Mouse (Mus musculus): ENCODE measurements around the gene Nkap. TPM values are rescaled to one million over a fixed set of nuclear protein-coding genes. Genes with fewer than 3 reads are reported as not detected.
A peak's percentile ranks its signal among the peaks of the same experiment; 100 is the strongest.

Nkap gene
- polyA plus RNA-seq, 1 experiment from 2014 or later = 20.7 TPM

- H3K27me3 ChIP-seq (replicated peaks; ENCODE audit: control insufficient read depth, insufficient read depth, low read length) = no peaks in the 10 kb centered on the region
- H3K4me3 ChIP-seq (ENCODE audit: low read length) = peak overlapping the region; percentile 57
- no peaks in the 10 kb centered on the region for H3K9me3 ChIP-seq (ENCODE audit: control insufficient read depth, low read length)
- H3K27ac ChIP-seq (ENCODE audit: low read depth, low read length) = peak overlapping the region; percentile 85
- peak overlapping the region; percentile 59 for H3K4me2 ChIP-seq (ENCODE audit: low read length)
- ATAC-seq = no peak; the same call in 1 of the 2 replicates
- H3K4me1 ChIP-seq (ENCODE audit: control insufficient read depth, insufficient read depth, low read depth, low read length) = peaks cover 6% of the 10 kb centered on the region; the same call in 1 of the 2 replicates
- H3K9ac ChIP-seq (ENCODE audit: low read depth, low read length) = peak overlapping the region; percentile 67
- H3K36me3 ChIP-seq (ENCODE audit: control insufficient read depth, insufficient read depth, low read length) = no peaks in the 10 kb centered on the region
- 17% methylated on average over 16 of the region's 20 CpGs for WGBS
These were observed 64.1 kb downstream of the Nkap start for GRCm38 (mm10) chrX:37190755-37191104.

GRCm38 (mm10) chrX:37191105-37191743 is 64.6 kb downstream of the Nkap start, which contains the start of the genes Ndufa1 and Rnf113a1:
Ndufa1 (minus strand) TSS chrX:37191163.
Rnf113a1 (plus strand) TSS chrX:37191245.
- ATAC-seq = peak; percentile 94
- Histone ChIP-seq H3K27me3 (replicated peaks; ENCODE audit: control insufficient read depth, insufficient read depth, low read length) (no peaks in the 10 kb centered on the region), H3K9me3 (ENCODE audit: control insufficient read depth, low read length) (no peaks in the 10 kb centered on the region), H3K36me3 (ENCODE audit: control insufficient read depth, insufficient read depth, low read length) (no peaks in the 10 kb centered on the region), H3K27ac (ENCODE audit: low read depth, low read length) (peak within 1 kb of the TSS; percentile 85), H3K4me2 (ENCODE audit: low read length) (peak within 1 kb of the TSS; percentile 59), H3K4me1 (ENCODE audit: control insufficient read depth, insufficient read depth, low read depth, low read length) (peaks cover 6% of the 10 kb centered on the region; the same call in 1 of the 2 replicates), H3K9ac (ENCODE audit: low read depth, low read length) (peak within 1 kb of the TSS; percentile 67), H3K4me3 (ENCODE audit: low read length) (peak within 1 kb of the TSS; percentile 57)
- WGBS = 22% methylated on average over 57 of the region's 63 CpGs

DNA sequence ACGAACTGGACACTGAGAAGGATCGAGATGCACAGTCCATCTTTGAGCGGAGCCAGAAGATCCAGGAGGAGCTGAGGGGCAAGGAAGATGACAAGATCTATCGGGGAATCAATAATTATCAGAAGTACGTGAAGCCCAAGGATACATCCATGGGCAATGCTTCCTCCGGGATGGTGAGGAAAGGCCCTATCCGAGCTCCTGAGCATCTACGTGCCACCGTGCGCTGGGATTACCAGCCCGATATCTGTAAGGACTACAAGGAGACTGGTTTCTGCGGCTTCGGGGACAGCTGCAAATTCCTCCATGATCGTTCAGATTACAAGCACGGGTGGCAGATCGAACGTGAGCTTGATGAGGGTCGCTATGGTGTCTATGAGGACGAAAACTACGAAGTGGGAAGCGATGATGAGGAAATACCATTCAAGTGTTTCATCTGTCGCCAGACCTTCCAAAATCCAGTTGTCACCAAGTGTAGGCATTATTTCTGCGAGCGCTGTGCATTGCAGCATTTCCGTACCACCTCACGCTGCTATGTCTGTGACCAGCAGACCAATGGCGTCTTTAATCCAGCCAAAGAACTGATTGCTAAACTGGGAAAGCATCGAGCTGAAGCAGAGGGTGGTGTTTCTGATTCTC is 65.3 kb downstream of the Nkap start:
- WGBS = 27% methylated on average over 28 of the region's 28 CpGs
- Histone ChIP-seq H3K4me3 (ENCODE audit: low read length) (peak overlapping the region; percentile 57), H3K9ac (ENCODE audit: low read depth, low read length) (peak overlapping the region; percentile 67), H3K9me3 (ENCODE audit: control insufficient read depth, low read length) (no peaks in the 10 kb centered on the region), H3K4me1 (ENCODE audit: control insufficient read depth, insufficient read depth, low read depth, low read length) (peaks cover 6% of the 10 kb centered on the region; the same call in 1 of the 2 replicates), H3K4me2 (ENCODE audit: low read length) (peak overlapping the region; percentile 57), H3K36me3 (ENCODE audit: control insufficient read depth, insufficient read depth, low read length) (no peaks in the 10 kb centered on the region), H3K27me3 (replicated peaks; ENCODE audit: control insufficient read depth, insufficient read depth, low read length) (no peaks in the 10 kb centered on the region), H3K27ac (ENCODE audit: low read depth, low read length) (peak overlapping the region; percentile 85)
- ATAC-seq = peak; percentile 51

- Histone ChIP-seq H3K4me1 (ENCODE audit: control insufficient read depth, insufficient read depth, low read depth, low read length) (no peaks in the 10 kb centered on the region), H3K27me3 (replicated peaks; ENCODE audit: control insufficient read depth, insufficient read depth, low read length) (no peaks in the 10 kb centered on the region), H3K4me3 (ENCODE audit: low read length) (no peak overlapping the region), H3K9ac (ENCODE audit: low read depth, low read length) (no peak overlapping the region), H3K9me3 (ENCODE audit: control insufficient read depth, low read length) (no peaks in the 10 kb centered on the region; the same call in 1 of the 2 replicates), H3K27ac (ENCODE audit: low read depth, low read length) (no peak overlapping the region), H3K36me3 (ENCODE audit: control insufficient read depth, insufficient read depth, low read length) (no peaks in the 10 kb centered on the region), H3K4me2 (ENCODE audit: low read length) (no peak overlapping the region)
- WGBS = 59% methylated on average over 8 of the region's 8 CpGs
- no peak for ATAC-seq
These were observed 72.1 kb downstream of the Nkap start for GRCm38 (mm10) chrX:37198676-37199075.

Other genes starting within 250 kb of the Nkap start
- gene Nkrf, start 223.9 kb upstream of the Nkap start, polyA plus RNA-seq (2015; fragmentation: Nextera tagmentation; extraction: Ambion mirVana) = 18.9 and 19.1 TPM in 2 replicates
- gene Sept6, start 135.0 kb upstream of the Nkap start, polyA plus RNA-seq (2015; fragmentation: Nextera tagmentation; extraction: Ambion mirVana) = 77.8 and 78.0 TPM in 2 replicates
- gene Sowahd, start 78.0 kb upstream of the Nkap start, polyA plus RNA-seq (2015; fragmentation: Nextera tagmentation; extraction: Ambion mirVana) = 0.10 and 0.16 TPM in 2 replicates
- gene Rpl39, start 41.4 kb upstream of the Nkap start, polyA plus RNA-seq (2015; fragmentation: Nextera tagmentation; extraction: Ambion mirVana) = 227 and 236 TPM in 2 replicates
- 24.8 and 27.2 TPM in 2 replicates for gene Upf3b, start 16.5 kb upstream of the Nkap start, polyA plus RNA-seq (2015; fragmentation: Nextera tagmentation; extraction: Ambion mirVana)
- 0.28 and 0.36 TPM in 2 replicates for gene Akap14, start 42.0 kb downstream of the Nkap start, polyA plus RNA-seq (2015; fragmentation: Nextera tagmentation; extraction: Ambion mirVana)
- 639 and 741 TPM in 2 replicates for gene Ndufa1, start 64.4 kb downstream of the Nkap start, polyA plus RNA-seq (2015; fragmentation: Nextera tagmentation; extraction: Ambion mirVana)
- gene Rnf113a1, start 64.5 kb downstream of the Nkap start, polyA plus RNA-seq (2015; fragmentation: Nextera tagmentation; extraction: Ambion mirVana) = 21.0 and 26.6 TPM in 2 replicates
- gene Gm9, start 84.2 kb downstream of the Nkap start, polyA plus RNA-seq (2015; fragmentation: Nextera tagmentation; extraction: Ambion mirVana) = not detected in 2 replicates
- not detected in 2 replicates for gene Rhox1, start 95.5 kb downstream of the Nkap start, polyA plus RNA-seq (2015; fragmentation: Nextera tagmentation; extraction: Ambion mirVana)
- not detected in 2 replicates for gene Rhox2a, start 118.2 kb downstream of the Nkap start, polyA plus RNA-seq (2015; fragmentation: Nextera tagmentation; extraction: Ambion mirVana)
- gene Rhox3a, start 123.1 kb downstream of the Nkap start, polyA plus RNA-seq (2015; fragmentation: Nextera tagmentation; extraction: Ambion mirVana) = not detected in 2 replicates
- not detected in 2 replicates for gene Rhox4a, start 138.5 kb downstream of the Nkap start, polyA plus RNA-seq (2015; fragmentation: Nextera tagmentation; extraction: Ambion mirVana)

Measured in hindbrain, embryonic 16.5 days (tissue).